Mouse (Mus musculus) CH12.LX (cell line): ENCODE data around the gene Cuedc2. TPM values are rescaled to one million over a fixed set of nuclear protein-coding genes. Genes with fewer than 3 reads are reported as not detected.

Source experiments
- DNase-seq: peaks from one replicate; pipeline ENCODE4 v3.0.0-alpha.2; 2013; ENCODE audit errors: extremely low read depth
- H3K27ac ChIP-seq: 2 replicates; pipeline ENCODE4 v1.5.1; 2012; ENCODE audit warnings: low read depth, mild to moderate bottlenecking, control low read depth, moderate library complexity; ENCODE audit not compliant: insufficient read depth
- H3K27me3 ChIP-seq: replicated peaks from 2 replicates; pipeline ENCODE3; 2012; ENCODE audit warnings: inconsistent platforms
- H3K36me3 ChIP-seq, 2 experiments: replicated peaks in 1 of 2; 2 replicates each; pipeline versions ENCODE3 to v1.6.1; 2012; ENCODE audit warnings: inconsistent platforms in 1 of 2, low read length in 1 of 2, mild to moderate bottlenecking in 1 of 2, mixed read lengths in 1 of 2, moderate library complexity in 1 of 2; ENCODE audit not compliant: control insufficient read depth in 1 of 2, insufficient read depth in 1 of 2
- H3K4me1 ChIP-seq, 2 experiments: 2 replicates each; pipeline ENCODE4 v1.6.1; 2012; ENCODE audit warnings: inconsistent platforms in 1 of 2, moderate library complexity in 1 of 2; ENCODE audit not compliant: insufficient read depth in 2 of 2, control insufficient read depth in 1 of 2
- H3K4me2 ChIP-seq: 2 replicates; pipeline ENCODE4 v1.6.1; 2012; ENCODE audit warnings: low read depth, mild to moderate bottlenecking, control low read depth; ENCODE audit not compliant: poor library complexity, insufficient read depth, severe bottlenecking
- H3K4me3 ChIP-seq, 3 experiments: fragments of 150-350 bp in 1 of 3; sonication (generic) in 1 of 3; replicated peaks in 1 of 3; 2 replicates each; pipeline versions ENCODE3 to v1.5.1; 2011 to 2012; ENCODE audit warnings: low read depth in 2 of 3, low read length in 2 of 3, mild to moderate bottlenecking in 2 of 3, moderate library complexity in 2 of 3, control low read depth in 1 of 3, improper control_type of control experiment in 1 of 3, inconsistent platforms in 1 of 3, mixed read lengths in 1 of 3; ENCODE audit not compliant: poor library complexity in 1 of 3
- H3K79me2 ChIP-seq: replicated peaks from 2 replicates; pipeline ENCODE4 v1.6.1; 2012; ENCODE audit warnings: mild to moderate bottlenecking, moderate library complexity; ENCODE audit not compliant: control insufficient read depth, poor library complexity, insufficient read depth, severe bottlenecking; ENCODE audit errors: extremely low read depth
- H3K9ac ChIP-seq: 2 replicates; pipeline ENCODE4 v1.6.1; 2012; ENCODE audit warnings: low read depth, mild to moderate bottlenecking, control low read depth, moderate library complexity; ENCODE audit not compliant: insufficient read depth
- H3K9me3 ChIP-seq: replicated peaks from 2 replicates; pipeline ENCODE3; 2012; ENCODE audit warnings: low read length, inconsistent platforms, mixed read lengths
- SMC3 ChIP-seq: IDR thresholded peaks from 2 replicates; pipeline ENCODE4 v1.6.1; 2011; ENCODE audit warnings: low read depth, low read length, improper control_type of control experiment
- TBP ChIP-seq: conservative IDR thresholded peaks from 2 replicates; pipeline ENCODE4 v1.6.1; 2011; ENCODE audit warnings: low read depth, low read length, improper control_type of control experiment
- dilution Hi-C: fragments of 300-500 bp; cut with MboI; formaldehyde crosslinking; loops from 2 replicates; pipeline ENCODE4 v1.14.3; 2020; ENCODE audit warnings: low sequenced_read_pairs; ENCODE audit not compliant: extremely low pct_unique_long_range_greater_than_20kb, extremely low pct_ligation_motif_present
- in situ Hi-C: fragments of 300-500 bp; cut with MboI; formaldehyde crosslinking; loops from 3 replicates; pipeline ENCODE4 v1.14.3; 2019; ENCODE audit warnings: low sequenced_read_pairs, low pct_ligation_motif_present, low pct_unique_long_range_greater_than_20kb, mixed read lengths
- polyA plus RNA-seq: library from polyadenylated mRNA; unstranded; fragments of >175 nt; gene quantifications from 2 replicates; pipeline ENCODE4 v1.2.1, GENCODE M21; 2012; ENCODE audit warnings: low read depth; ENCODE audit not compliant: insufficient read length
- total RNA-seq, 2 experiments: library from RNA; depleted of rRNA; stranded (reverse); fragments of 300-350 nt in 1 of 2; fragments of >200 nt in 1 of 2; gene quantifications; 2 replicates each; pipeline ENCODE4 v1.2.3; 2012 to 2014

Gene Cuedc2
- total and polyA plus RNA-seq, 3 experiments: 94.4 to 117 (median 102) TPM

- H3K4me3 ChIP-seq: no peak overlapping the region
- no peak overlapping the region for H3K9ac ChIP-seq
- no peaks in the 10 kb centered on the region for H3K9me3 ChIP-seq
- DNase-seq: no peak
- no peaks in the 10 kb centered on the region for H3K27me3 ChIP-seq
- 0 out of 4 replicates have a peak, but pooled peaks cover 0 to 3% of the 10 kb centered on the region in 2 experiments for H3K4me1 ChIP-seq
- H3K4me2 ChIP-seq: no peak overlapping the region
- peaks cover 69 to 87% of the 10 kb centered on the region in 2 experiments for H3K36me3 ChIP-seq
- in situ Hi-C loops (no loop called here), dilution Hi-C loops (no loop called here)
- TF ChIP-seq TBP: no peak
- TF ChIP-seq SMC3: 0 out of 2 replicates have a peak, but pooled peaks have one; percentile 3
- no peaks in the 10 kb centered on the region for H3K79me2 ChIP-seq
- H3K27ac ChIP-seq: no peak overlapping the region
These were observed 56.2 kb downstream of the Cuedc2 start for GRCm38 (mm10) chr19:46282081-46282849.

Other genes with a start within 250 kb of the Cuedc2 start
- gene Elovl3, start 206.8 kb downstream of the Cuedc2 start, total RNA-seq (2012; rRNA removed): not detected in 2 replicates
- not detected in 2 replicates for gene Elovl3, start 206.8 kb downstream of the Cuedc2 start, total RNA-seq (2014; rRNA removed)
- not detected in 2 replicates for gene Elovl3, start 206.8 kb downstream of the Cuedc2 start, polyA plus RNA-seq
- not detected in 2 replicates for gene Pitx3, start 190.4 kb downstream of the Cuedc2 start, total RNA-seq (2012; rRNA removed)
- not detected in 2 replicates for gene Pitx3, start 190.4 kb downstream of the Cuedc2 start, total RNA-seq (2014; rRNA removed)
- not detected in 2 replicates for gene Pitx3, start 190.4 kb downstream of the Cuedc2 start, polyA plus RNA-seq
- gene Gbf1, start 186.2 kb downstream of the Cuedc2 start, total RNA-seq (2012; rRNA removed): 18.7 and 22.7 TPM in 2 replicates
- 7.1 and 8.6 TPM in 2 replicates for gene Gbf1, start 186.2 kb downstream of the Cuedc2 start, total RNA-seq (2014; rRNA removed)
- gene Gbf1, start 186.2 kb downstream of the Cuedc2 start, polyA plus RNA-seq: 23.9 and 26.1 TPM in 2 replicates
- gene Nfkb2, start 34.4 kb downstream of the Cuedc2 start, total RNA-seq (2012; rRNA removed): 45.0 and 64.8 TPM in 2 replicates
- gene Nfkb2, start 34.4 kb downstream of the Cuedc2 start, total RNA-seq (2014; rRNA removed): 37.1 and 44.3 TPM in 2 replicates
- 67.5 and 71.7 TPM in 2 replicates for gene Nfkb2, start 34.4 kb downstream of the Cuedc2 start, polyA plus RNA-seq
- 1.3 and 2.2 TPM in 2 replicates for gene Psd, start 11.5 kb downstream of the Cuedc2 start, total RNA-seq (2012; rRNA removed)
- gene Psd, start 11.5 kb downstream of the Cuedc2 start, total RNA-seq (2014; rRNA removed): 0.39 and 0.70 TPM in 2 replicates
- gene Psd, start 11.5 kb downstream of the Cuedc2 start, polyA plus RNA-seq: 20.1 and 20.6 TPM in 2 replicates
- gene Fbxl15, start 10.5 kb downstream of the Cuedc2 start, total RNA-seq (2012; rRNA removed): 9.9 and 10.4 TPM in 2 replicates
- gene Fbxl15, start 10.5 kb downstream of the Cuedc2 start, total RNA-seq (2014; rRNA removed): 6.8 and 9.4 TPM in 2 replicates
- 7.3 and 7.6 TPM in 2 replicates for gene Fbxl15, start 10.5 kb downstream of the Cuedc2 start, polyA plus RNA-seq
- 4.9 and 7.6 TPM in 2 replicates for gene Mfsd13a, start 2.4 kb upstream of the Cuedc2 start, total RNA-seq (2012; rRNA removed)
- gene Mfsd13a, start 2.4 kb upstream of the Cuedc2 start, total RNA-seq (2014; rRNA removed): 2.8 and 3.1 TPM in 2 replicates
- gene Mfsd13a, start 2.4 kb upstream of the Cuedc2 start, polyA plus RNA-seq: 13.2 and 15.9 TPM in 2 replicates
- gene 2310034G01Rik, start 11.6 kb upstream of the Cuedc2 start, total RNA-seq (2012; rRNA removed): 1.3 and 1.4 TPM in 2 replicates
- 1.5 and 1.6 TPM in 2 replicates for gene 2310034G01Rik, start 11.6 kb upstream of the Cuedc2 start, total RNA-seq (2014; rRNA removed)
- 1.1 and 1.4 TPM in 2 replicates for gene 2310034G01Rik, start 11.6 kb upstream of the Cuedc2 start, polyA plus RNA-seq
- 75.7 and 87.8 TPM in 2 replicates for gene Actr1a, start 57.0 kb upstream of the Cuedc2 start, total RNA-seq (2012; rRNA removed)
- gene Actr1a, start 57.0 kb upstream of the Cuedc2 start, total RNA-seq (2014; rRNA removed): 69.4 and 70.7 TPM in 2 replicates
- 84.2 and 88.4 TPM in 2 replicates for gene Actr1a, start 57.0 kb upstream of the Cuedc2 start, polyA plus RNA-seq
- 8.7 and 9.8 TPM in 2 replicates for gene Sufu, start 58.2 kb upstream of the Cuedc2 start, total RNA-seq (2012; rRNA removed)
- 3.0 and 3.6 TPM in 2 replicates for gene Sufu, start 58.2 kb upstream of the Cuedc2 start, total RNA-seq (2014; rRNA removed)
- 18.1 and 22.6 TPM in 2 replicates for gene Sufu, start 58.2 kb upstream of the Cuedc2 start, polyA plus RNA-seq
- 11.0 and 12.0 TPM in 2 replicates for gene Trim8, start 163.0 kb upstream of the Cuedc2 start, total RNA-seq (2012; rRNA removed)
- 3.7 and 4.4 TPM in 2 replicates for gene Trim8, start 163.0 kb upstream of the Cuedc2 start, total RNA-seq (2014; rRNA removed)
- gene Trim8, start 163.0 kb upstream of the Cuedc2 start, polyA plus RNA-seq: 23.3 and 24.9 TPM in 2 replicates
- gene Arl3, start 234.5 kb upstream of the Cuedc2 start, total RNA-seq (2012; rRNA removed): 38.4 and 46.5 TPM in 2 replicates
- gene Arl3, start 234.5 kb upstream of the Cuedc2 start, total RNA-seq (2014; rRNA removed): 23.7 and 24.1 TPM in 2 replicates
- gene Arl3, start 234.5 kb upstream of the Cuedc2 start, polyA plus RNA-seq: 40.4 and 45.3 TPM in 2 replicates
- gene Sfxn2, start 234.7 kb upstream of the Cuedc2 start, total RNA-seq (2012; rRNA removed): 8.5 and 9.4 TPM in 2 replicates
- 5.9 and 6.8 TPM in 2 replicates for gene Sfxn2, start 234.7 kb upstream of the Cuedc2 start, total RNA-seq (2014; rRNA removed)
- 11.1 and 11.8 TPM in 2 replicates for gene Sfxn2, start 234.7 kb upstream of the Cuedc2 start, polyA plus RNA-seq